Mouse (Mus musculus) CH12.LX (cell line): ENCODE data around the gene Gm20458.

Experiments
- CTCF ChIP-seq, 2 experiments: IDR thresholded peaks in 1 of 2; conservative IDR thresholded peaks in 1 of 2; 2 replicates each; pipeline ENCODE4 v1.5.1; 2011 to 2012; ENCODE audit warnings: low read depth in 2 of 2, low read length in 2 of 2, improper control_type of control experiment in 1 of 2, inconsistent platforms in 1 of 2, mild to moderate bottlenecking in 1 of 2, moderate library complexity in 1 of 2
- ELF1 ChIP-seq: IDR thresholded peaks from 2 replicates; pipeline ENCODE4 v1.6.1; 2014; ENCODE audit warnings: low read depth, mild to moderate bottlenecking, inconsistent platforms, low read length, improper control_type of control experiment
- EP300 ChIP-seq: IDR thresholded peaks from 2 replicates; pipeline ENCODE4 v1.6.1; 2011; ENCODE audit warnings: low read length, improper control_type of control experiment
- HCFC1 ChIP-seq: IDR thresholded peaks from 2 replicates; pipeline ENCODE4 v1.6.1; 2012; ENCODE audit warnings: low read depth, mild to moderate bottlenecking, inconsistent platforms, low read length, improper control_type of control experiment
- POLR2A ChIP-seq: IDR thresholded peaks from 2 replicates; pipeline ENCODE4 v1.6.1; 2011; ENCODE audit warnings: low read depth, mild to moderate bottlenecking, improper control_type of control experiment, low read length
- POLR2AphosphoS2 ChIP-seq: IDR thresholded peaks from 2 replicates; pipeline ENCODE4 v1.6.1; 2011; ENCODE audit warnings: low read depth, low read length, improper control_type of control experiment
- USF2 ChIP-seq: conservative IDR thresholded peaks from 2 replicates; pipeline ENCODE4 v1.6.1; 2011; ENCODE audit warnings: low read depth, low read length, improper control_type of control experiment

DNA sequence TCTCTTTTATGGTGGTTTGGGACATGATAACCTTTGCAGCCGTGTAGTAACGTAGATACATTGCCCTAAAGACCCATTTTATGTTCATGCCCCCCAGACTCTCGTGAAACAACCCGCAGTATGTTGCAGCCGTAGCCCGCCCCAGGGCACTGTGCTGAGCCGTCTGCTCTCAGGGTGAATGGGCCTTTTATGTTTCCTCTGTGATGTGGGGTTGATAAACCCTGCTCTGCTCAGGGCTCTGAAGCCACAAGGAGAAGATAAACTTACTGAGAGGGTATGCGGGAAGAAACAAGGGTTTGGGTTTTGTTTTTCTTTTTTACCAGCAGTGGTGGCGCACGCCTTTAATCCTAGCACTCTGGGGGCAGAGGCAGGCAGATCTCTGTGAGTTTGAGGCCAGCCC lies 73.5 kb downstream of the Gm20458 start:
- TF ChIP-seq ELF1: no peak
- TF ChIP-seq POLR2A: no peak
- no peak for TF ChIP-seq EP300
- no peak for TF ChIP-seq CTCF (conservative IDR thresholded peaks at IDR 0.05 in 1 of 2, IDR thresholded peaks at IDR 0.05 in 1 of 2; ENCODE audit: low read depth in 2 of 2, low read length in 2 of 2)
- no peak for TF ChIP-seq USF2
- no peak for TF ChIP-seq HCFC1
- no peak for TF ChIP-seq POLR2AphosphoS2
